Mouse (Mus musculus) bone marrow macrophage, adult 2 months (primary cell): ENCODE data around the gene Rbks.

Experiments
- CTCF ChIP-seq: IDR thresholded peaks from 2 replicates; pipeline ENCODE4 v1.5.1; 2012; ENCODE audit warnings: low read depth, mild to moderate bottlenecking, low read length, moderate library complexity
- POLR2A ChIP-seq: IDR thresholded peaks from 2 replicates; pipeline ENCODE4 v1.6.1; 2012; ENCODE audit warnings: mild to moderate bottlenecking, low read depth, low read length, borderline replicate concordance

- TF ChIP-seq CTCF (no peak), POLR2A (no peak)
Observed at GRCm38 (mm10) chr5:31666176-31666575, 31.3 kb downstream of the Rbks start.
